Mouse (Mus musculus) gastrocnemius, postnatal 25 days (tissue): Measurements from ENCODE around the gene Borcs8. TPM values are rescaled to one million over a fixed set of nuclear protein-coding genes. Genes with fewer than 3 reads are reported as not detected.
A peak's percentile ranks its signal among the peaks of the same experiment; 100 is the strongest.

Experiments used
- DNase-seq: peaks from one replicate; pipeline ENCODE4 v3.0.0; 2022
- total RNA-seq, 2 experiments: library from RNA; stranded (reverse); gene quantifications; 1 replicate in 1 of 2; 2 replicates in 1 of 2; pipeline ENCODE4 v1.2.3; 2021

Borcs8 gene
- total RNA-seq, 2 experiments from 2014 or later: 14.6 to 16.6 TPM

DNA sequence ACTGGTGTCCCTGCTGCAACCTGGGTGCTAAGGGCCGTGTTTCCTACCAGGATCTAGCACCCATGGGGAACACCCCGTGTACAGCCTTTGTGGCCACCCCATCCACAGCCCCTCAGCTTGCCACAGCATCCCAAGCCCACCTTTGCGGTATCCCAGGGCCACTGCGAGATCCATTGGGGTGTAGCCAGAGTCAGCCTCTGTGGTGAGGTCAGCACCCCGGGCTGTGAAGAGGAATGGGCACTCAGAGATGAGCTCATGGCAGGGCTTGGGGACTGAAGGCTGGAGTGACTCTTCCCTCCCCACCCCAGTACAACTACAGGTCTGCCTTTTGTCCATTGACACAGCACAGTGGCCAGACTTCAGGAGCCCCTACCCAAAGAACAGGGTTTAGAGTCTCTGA is 5.2 kb upstream of the Borcs8 start:
- DNase-seq: no peak

DNA sequence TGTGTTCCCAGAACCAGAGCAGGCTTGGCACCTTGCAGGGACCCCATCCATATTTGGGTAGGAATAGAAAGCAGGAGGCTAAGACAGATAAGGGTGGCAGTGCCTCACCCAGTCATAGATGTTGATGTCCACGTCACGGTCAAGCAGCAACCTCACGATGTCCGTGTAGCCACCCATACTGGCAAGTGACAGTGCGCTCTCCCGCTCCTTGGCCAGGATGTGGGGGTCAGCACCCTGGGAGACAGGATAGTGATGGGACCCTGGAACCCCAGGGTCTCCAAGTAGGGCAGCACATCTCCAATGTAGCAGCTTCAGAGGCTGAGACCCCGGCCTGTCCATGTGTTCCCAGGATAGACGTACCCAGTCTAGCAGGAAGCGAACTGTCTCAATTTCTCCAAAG is 4.4 kb upstream of the Borcs8 start:
- no peak for DNase-seq

DNA sequence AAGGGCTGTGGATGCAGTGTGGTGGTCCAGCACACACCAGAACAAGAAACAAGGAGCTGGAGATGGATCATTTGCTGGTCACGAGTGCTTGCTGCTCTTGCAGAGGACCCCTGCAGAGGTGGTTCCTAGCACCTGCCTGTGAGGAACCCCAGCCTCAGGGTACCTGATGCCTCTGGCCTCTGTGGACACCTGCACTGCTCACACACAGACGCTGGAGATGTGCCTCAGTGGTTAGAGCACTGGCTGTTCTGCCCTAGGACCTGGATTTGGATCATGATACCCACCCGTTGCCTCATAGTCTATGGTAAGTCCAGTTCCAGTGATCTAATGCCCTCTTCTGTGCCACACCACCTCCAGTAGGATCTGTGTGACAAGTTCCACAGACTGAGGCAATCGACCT is 2.7 kb upstream of the Borcs8 start:
- no peak for DNase-seq

DNA sequence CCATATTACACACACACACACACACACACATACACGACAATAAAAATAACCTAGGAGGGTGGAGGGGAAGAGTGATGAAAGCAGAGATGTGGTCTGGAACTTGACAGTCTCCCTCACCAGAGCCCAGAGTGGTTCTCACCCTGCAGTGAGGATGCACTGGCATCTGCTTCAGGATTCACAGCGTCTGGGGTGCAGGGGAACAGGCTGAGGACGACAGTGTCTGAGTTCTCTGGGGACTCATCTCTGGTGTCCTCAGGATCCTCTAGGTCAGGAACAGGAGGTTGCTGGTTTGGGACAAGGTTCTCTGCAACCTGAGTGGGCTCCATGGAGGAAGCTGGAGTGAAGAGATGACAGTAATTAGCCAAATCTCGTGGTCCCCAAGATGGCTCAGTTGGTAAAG is 1.4 kb upstream of the Borcs8 start:
- no peak for DNase-seq

DNA sequence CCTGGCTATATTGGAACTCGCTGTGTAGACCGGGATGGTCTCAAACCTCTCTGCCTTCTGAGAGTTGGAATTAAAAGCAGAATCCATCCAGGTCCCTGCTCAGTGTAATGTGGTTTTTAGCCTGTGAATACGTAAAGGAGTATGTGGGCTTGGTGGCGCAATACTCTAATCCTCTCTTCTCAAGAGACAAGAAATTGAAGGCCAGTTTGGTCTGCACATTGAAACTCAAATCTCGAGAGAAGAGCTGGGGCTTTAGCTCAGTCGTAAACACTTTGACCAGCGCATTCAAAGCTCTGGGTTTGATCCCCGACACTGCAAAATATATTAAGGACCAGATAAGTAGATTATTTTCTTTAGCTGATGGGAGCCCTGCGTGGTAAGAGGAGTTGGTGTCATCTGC is 682 bp downstream of the Borcs8 start:
- DNase-seq: no peak

DNA sequence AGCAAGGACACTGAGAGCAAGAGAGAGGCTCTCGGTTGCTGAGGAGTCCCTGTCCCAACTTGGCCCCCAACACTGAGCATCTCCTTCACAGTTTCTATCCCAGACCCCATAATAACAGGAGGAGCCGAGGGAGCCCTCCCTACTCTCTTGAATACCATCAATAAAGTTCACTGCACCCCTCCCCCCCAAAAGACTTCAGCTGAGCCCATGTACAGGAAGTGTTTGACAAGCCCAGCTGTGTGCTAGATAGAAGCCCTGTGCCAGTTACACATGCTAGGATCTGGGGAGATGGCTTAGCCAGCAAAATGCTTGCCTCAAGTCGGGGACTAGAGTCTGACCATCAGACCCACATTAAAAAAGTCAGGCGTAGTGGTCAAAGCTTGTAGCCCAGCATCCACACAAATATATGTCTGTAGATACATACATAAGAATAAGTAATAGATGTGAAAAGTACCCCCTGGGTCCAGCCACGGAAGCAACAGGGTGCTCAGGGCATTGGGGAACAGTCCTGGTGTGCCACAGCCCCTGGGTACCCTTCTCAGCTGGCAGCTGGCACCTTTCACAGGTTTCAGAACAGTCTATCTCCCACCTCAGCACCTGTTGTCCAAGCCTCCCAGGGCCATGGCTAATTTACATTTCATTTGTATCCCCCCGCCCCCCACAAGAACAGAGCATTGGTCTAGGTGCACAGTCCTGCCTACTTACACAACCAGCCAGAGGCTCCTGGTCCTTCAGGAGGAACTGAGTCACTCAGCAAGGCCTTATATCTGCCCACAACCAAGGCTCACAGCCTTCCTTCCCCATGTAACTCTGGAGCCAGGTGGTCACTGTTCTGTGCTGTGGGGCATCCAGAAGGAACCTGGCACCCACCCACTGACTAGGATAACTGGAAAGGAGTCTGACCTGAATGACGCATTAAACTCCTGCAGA is 8.6 kb downstream of the Borcs8 start:
- DNase-seq: no peak

DNA sequence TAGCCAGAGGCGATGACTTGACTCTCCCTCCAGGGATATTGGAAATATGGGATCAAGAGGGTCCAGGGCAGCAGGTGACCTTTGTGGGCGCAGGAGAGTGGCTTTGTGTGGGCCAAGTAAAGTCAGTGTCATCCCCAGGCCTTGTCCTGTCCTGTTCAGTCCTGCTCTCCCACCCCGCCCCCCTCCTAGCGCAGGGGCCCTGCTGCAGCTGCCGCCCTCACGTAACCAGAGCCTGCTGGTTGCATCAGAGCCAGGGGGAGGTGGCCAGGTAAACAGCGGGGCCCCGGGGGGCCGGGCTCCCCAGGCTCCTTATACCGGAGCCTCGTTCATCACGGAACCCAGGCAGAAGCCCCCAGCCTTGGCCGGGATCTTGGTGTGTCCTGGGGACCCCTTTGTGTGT is 10.9 kb downstream of the Borcs8 start:
- no peak for DNase-seq

DNA sequence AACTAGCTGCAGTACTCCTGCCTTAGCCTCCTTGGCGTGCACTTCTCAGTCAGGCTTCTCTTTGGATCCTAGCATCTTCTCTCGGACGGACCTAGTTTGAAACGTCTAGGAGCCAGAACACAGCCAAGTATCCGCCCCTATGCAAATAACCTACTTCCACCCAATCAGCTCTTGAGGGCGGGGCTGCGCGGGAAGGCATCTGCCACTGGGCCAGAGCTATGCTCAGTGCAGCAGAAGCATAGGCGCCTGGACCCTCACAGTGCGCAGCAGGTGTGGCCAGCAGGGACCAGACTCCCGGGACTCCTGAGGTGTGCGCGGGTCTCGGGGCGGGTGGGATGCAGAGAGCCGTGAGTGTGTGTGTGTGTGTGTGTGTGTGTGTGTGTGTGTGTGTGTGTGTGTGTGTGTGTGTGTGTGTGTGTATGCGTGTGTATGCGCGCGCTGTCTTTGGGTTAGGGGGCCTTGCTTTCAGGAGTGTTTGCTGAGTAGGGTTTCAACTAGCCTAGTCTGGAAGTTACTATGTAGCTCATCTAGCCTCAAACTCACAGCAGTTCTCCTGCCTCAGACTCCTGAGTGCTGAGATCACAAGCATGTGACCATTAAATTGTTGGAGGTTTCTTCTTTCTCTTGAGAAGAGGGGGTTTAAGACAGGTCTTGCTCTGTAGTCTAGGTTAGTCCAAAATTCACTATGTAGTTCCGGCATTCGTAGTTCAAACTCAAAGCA is 13.4 kb downstream of the Borcs8 start:
- peak; percentile 56 for DNase-seq

DNA sequence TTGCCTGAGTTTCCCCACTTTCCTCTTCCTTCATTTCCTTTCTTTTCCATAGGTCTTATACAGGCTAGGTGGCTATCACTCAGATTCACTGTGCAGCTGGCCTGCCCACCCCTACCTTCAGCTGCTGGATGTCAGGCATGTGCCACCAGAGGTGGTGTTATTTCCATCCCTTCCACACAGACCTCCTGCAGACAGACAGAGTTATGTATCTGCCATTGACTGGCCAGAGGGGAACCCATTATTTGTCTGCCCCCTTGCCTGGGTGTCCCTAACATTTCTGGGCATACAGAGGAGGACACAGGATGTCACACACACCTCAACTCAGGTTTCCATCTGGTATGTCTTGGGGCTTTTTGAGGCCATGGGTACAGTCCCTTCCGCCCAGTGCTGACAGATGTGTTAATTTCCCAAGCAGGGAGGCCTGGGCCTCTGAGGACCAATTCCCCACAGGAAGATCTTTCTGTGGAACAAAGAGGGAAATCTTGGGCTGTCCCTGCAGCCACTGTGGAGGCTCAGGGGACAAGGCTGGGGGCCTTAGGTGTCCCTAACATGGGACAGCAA is 18.0 kb downstream of the Borcs8 start:
- DNase-seq: no peak

DNA sequence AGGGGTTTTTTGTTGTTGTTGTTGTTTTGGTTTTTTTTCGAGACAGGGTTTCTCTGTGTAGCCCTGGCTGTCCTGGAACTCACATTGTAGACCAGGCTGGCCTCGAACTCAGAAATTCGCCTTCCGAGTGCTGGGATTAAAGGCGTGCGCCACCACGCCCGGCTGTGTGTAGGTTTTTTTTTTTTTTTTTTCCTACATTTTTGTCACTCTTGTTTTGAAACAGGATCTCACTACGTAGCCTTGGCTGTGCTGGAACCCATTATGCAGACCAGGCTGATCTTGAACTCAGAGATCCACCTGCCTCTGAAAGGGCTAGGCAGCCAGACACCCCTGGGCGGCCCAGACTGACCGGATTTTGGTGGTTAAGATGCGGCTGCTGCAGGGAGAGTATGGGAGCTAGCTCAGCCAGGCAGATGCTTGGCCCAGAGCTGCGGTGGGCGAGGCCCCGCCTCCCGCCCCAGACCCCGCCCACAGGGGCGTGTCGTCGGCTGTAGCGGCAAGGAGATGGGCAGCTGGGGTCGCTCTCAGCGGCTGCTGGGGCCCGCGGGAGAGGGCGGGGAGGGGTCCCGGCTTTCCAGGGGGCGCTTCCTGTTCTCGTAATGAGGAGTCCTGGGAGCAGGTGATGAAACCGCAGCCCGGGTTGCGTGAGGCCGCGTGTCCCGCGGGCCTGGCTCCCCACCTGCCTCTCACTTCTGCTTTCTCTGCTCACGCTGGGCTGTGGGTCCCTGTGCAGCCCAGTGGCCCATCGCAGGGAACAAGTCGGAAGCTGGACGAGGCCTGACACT is 19.0 kb downstream of the Borcs8 start:
- DNase-seq: peak; percentile 64

DNA sequence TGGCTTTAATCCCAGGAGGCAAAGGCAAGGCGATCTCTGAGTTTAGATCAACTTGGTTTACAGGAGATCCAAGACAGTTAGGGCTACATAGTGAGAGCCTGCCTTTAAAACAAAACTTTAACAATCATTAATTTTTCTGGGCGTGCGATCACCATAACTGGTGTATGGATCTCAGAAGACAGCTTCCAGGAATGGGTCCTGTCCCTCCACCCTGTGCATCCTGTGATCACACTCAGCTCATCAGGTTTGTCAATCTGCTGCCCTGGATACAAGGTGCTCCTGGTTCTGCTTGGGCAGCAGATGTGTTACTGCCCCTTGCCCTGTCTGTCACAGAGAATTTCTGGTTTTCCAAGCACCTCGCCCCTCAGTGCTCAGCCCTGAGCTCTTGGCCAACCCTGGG is 19.9 kb downstream of the Borcs8 start:
- no peak for DNase-seq

DNA sequence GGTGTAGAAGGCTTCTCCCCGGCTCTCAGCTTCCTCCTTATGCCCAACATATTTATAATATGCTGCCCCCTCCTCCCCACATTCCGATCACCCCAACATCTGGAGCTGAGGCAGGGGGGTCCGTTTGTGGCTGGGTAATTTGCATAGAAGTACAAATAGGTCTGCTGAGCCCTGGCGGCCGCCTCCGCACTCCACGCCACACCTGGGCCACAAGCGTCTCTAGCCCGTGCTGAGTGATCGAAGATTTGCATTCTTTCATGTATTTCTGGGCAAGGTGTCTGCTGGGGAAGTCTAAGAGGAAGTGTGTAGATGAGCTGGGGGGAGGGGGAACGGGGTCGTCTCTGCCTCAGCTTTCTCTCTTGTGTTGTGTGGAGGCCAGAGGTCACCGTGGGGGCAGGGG is 20.7 kb downstream of the Borcs8 start:
- no peak for DNase-seq

DNA sequence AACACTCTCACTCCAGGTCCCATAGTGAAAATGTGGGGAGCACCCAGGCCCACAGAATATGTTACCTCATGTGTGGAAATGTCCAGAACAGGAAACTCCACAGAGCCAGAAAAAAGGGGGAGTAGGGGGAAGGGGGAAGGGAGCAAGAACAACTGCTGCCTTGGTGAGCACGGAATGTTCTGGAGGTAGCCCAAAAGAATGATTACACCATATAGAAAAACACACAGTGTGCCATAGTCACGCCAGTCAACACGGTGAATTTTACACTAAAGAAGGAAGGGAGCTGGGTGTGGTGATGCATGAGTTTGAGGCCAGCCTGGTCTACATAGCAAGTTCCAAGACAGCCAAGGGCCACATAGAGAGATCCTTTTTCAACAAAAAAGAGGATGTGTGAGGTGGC is 24.0 kb downstream of the Borcs8 start:
- no peak for DNase-seq

DNA sequence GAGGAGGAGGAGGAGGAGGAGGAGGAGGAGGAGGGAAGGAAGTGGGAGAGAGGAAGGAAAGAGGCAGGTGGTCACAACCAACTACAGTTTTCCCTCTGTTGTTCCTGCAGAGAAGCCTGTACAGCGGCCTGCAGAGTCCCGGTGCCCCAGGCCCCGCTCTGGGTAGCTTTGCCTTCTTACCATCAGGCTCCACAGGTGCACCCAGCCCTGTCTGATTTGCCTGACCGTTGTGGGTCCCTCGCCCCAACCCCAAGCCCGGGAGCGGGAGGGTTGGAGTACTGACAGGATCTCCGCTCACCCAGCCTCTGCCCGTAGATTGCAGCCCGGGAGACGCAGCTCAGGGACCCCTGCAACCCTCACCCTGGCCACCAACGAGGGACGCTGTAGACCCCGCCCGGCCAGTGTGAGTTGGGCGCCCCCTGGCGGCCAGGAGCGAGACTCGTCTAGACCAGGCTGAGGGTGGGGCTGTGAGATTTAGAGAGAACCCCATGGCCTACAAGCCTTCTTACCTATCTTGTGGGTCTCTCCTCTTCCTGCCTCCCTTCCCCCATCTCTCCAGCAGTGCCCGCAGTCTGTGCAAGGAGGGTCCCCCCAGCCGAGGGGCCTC is 27.3 kb downstream of the Borcs8 start:
- peak; percentile 46 for DNase-seq

DNA sequence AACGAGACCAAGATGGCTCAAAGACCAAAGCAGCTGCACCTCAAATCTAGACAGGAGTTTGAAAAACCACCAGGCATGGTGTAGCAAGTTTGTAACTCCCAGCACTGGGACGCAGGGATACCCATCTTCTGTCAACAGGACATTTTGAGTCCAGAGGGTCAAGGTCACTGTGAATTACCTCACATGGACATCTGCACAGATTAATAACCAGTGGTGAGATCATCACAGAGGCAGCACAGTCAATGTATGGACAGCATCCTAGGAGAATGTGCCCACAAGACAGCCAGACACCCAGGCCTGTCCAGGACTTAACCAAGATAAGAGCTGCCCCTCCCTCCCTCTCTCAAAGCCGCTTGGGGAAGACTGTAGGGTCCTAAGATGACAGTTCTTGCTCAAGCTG is 30.8 kb downstream of the Borcs8 start:
- DNase-seq: no peak

DNA sequence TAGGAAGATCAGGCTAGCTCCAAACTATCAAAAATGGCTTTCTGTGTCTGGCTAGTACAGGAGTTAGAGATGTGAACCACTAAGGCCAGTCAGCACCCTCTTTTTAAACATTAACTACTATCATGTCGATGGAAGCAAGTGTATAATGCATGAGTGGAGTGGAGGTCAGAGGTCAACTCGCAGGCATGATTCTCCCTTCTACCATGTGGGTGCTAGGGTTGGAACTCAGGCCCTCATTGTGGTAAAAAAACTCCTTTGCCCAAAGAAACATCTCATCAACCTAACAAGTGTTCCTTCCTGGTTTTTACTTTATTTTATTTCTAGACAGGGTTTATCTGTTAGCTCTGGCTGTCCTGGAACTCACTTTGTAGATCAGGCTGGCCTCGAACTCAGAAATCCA is 31.4 kb downstream of the Borcs8 start:
- DNase-seq: no peak

DNA sequence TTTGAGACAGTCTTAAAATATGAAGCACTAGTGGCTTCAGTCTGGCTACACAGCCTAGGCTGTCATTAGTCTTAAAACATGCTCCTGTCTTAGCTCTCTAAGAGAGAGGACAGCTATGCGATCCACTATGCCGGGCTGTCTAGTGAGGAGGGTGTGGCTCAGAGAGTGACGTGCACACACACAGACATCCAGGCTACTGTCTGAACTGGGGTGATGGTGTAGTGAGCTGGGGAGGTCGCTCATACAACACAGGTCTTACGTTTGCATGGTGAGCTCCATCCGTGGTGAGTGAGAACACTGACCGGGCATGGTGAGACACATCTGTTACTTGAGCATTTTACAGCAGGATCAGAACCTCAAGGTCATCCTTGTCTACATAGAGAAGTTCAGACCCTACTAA is 31.9 kb downstream of the Borcs8 start:
- no peak for DNase-seq

DNA sequence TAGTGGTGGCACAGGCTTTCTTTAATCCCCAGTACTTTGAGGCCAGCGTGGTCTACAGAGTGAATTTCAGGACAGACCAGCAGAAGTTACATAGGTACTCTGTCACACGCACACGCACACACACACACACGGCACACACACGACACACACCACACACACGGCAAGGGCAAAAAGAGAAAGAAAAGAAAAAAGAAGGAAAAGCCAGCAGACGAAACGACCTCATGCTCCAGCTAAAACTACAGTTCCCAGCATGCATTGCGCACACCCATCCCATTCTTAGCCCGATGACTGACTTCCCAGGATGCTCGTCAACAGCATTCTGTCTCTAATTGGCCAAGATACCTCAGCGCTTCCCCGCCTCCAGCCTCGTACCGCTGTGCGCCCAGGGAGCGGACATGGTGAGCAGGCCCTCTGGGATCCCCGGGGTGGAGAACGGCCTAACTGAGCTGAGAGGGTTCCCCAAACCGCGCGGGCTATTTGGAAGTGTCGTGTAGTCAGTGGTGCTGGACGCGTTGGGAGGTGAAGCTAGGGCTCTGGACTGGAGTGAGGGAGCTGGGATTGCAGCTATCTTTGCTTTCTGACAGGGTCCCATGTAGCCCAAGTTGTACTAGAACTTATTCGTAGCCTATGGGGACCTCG is 32.9 kb downstream of the Borcs8 start, which contains the start of gene Tmem161a:
Gene Tmem161a (plus strand): TSS at position 314 of the 639 bp plus-strand sequence.
- peak; percentile 91 for DNase-seq

DNA sequence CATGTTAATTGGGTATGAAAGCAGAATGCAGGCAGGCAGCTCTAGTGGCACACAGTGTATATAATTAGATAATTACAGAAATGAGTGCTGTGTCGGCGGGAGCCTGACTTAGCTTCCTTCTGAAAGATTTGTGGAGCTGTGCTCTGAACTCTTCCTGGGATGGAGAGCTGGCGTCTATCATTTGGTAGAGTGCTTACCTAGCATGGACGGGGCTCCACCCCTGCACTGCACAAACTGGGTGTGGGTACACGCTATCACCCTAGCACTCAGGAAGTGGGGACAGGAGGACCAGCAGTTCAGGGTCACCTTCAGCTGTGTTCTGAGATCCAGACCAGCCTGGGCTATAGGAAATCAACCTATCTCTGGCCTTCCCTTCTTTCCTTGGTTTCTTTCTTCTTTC is 34.0 kb downstream of the Borcs8 start:
- no peak for DNase-seq

DNA sequence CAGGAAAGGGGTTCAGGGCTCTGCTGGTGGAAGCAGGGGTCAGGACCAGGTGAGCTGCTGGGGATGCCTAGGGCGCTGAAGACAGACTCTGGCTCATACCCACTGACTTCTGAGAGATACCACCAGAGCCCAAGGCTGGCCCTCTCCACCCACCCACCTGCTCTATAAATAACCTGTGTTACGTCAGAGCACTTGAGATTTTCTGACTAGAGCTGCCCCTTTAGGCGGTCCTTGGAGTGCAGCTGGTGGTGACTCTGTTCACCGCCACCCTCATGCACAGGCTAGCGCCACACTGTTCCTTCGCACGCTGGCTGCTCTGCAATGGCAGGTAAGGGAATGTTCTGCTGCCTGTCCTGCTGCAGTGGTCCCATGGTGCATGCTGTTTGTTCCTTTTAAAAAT is 34.8 kb downstream of the Borcs8 start:
- no peak for DNase-seq

DNA sequence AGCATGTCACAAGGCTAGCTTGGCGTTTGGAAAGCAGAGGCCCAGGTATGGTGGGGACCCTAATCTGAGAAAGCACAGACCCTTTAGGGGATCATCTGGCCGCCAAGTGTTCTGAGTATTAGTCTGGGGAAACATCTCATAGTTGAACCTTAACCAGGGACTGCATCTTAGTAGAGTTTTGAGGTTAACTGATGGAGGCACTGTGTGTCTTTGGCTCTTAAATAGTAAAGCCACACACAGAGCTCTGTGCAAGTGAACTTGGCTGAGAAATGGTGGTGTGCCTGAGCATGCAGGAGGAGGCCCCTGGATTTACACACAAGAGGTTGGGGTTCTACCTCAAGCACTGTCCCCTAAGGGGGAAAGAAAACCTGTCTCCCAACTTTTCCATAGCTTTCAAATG is 38.9 kb downstream of the Borcs8 start:
- DNase-seq: no peak
